Mouse (Mus musculus) forelimb bud, embryonic 11.5 days (tissue): ENCODE data around the gene Camk2g.

Experiments used
- DNase-seq: peaks from one replicate; pipeline ENCODE4 v3.0.0-alpha.2; 2012; ENCODE audit warnings: low read depth, low spot score

The Camk2g gene

GRCm38 (mm10) chr14:20806116-20806840 lies 12.4 kb upstream of the Camk2g start:
- DNase-seq = no peak

DNA sequence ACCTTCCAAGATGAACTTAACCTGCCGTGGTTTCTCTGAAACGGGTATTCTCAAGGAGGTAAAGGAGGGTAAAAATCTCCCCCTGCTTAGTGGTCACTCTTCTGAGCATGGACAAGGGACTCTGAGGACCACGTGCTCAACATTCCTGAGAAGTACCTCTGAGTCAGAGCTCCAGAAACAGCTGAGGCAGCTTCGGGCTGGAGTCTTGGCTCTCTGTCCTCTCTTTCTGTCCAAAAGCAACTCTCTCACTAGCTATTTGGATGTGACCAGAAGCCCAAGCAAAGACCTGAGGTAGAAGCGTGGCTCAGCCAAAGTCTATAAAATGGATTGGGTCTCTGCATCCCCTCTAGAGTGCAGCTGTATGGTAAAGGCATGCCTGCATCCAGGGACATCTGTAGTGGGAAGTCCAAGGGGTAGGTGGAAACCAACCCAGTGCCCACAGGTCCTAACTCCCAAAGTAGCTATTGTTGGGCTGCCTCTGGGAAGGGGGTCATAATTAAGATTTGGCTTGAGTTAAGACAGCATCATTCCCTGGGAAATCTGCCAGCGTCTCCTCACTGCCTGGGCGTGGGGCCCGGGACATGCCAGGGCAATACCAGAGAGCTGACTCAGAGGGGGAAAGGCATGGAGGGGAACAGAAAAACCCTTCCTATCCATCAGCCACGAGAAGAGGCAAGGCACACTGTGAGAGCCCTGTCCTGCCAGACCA lies 11.2 kb upstream of the Camk2g start:
- no peak for DNase-seq

DNA sequence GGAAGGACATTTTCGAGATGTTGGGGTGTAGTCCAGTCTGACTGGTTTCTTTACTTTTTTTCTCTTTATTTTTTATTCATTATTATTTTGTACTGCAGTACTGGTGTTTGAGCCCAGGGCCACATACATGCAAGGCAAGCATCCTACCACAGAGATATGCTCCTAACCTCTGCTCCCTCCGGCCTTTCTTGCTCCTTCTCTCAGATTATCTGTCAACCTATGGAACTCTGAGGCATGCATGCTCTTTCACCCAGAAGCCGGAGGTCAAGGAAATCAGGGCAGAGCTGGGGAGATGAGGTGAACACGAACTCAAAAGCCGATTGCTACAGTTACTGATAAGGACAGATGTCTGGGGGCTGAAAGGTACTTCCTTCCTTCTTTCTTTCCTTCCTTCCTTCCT lies 10.6 kb upstream of the Camk2g start:
- DNase-seq = no peak

GRCm38 (mm10) chr14:20803606-20803938 lies 9.7 kb upstream of the Camk2g start:
- peak; percentile 84 for DNase-seq

DNA sequence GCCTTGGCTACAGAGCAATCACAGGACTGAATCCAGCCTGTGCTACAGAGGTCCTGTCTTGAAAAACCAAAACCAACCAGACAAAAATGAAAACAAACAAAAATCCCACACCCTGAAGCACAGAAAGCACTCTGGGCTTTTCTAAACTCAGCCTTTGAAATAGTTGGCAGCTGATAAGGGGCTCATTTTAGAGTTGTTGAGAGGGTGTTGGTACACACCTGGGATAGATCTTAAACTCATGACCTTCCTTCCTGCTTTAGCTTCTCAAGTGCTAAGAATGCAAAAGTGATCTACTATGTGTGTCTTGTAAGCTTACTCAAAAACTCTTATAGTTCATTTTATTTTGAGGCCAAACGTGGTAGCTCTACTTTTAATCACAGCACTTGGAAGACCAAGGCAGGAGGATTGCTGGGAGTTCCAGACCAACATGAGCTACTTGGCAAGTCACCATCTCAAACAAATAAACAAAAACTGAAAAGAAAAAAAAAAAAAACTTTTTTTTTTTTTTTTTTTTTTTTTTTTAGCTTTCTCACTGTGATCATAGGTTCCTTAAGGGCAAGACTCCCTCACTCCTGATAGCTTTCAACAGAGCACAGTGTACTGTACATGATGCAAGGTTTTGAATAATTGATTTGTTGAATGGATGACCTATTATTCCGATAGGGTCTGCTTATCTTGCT lies 9.2 kb upstream of the Camk2g start:
- DNase-seq = no peak

DNA sequence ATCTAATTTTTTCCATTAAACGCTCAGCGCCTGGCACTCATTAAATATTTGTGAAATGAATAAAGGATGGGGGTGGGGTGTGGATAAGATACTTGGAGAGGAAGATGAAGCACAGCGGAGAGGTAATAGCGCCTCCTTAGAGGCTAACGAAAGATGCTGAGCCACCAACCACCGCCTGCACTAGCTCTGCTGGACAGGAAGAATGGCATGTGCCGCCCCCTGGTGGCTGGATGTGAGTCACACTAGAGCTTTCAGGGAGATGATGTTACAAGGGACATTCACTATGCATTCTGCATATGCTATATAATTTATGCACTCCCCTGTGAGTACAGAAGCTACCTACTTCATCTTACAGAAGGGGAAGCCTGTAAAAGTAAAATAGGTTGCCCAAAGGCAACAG lies 4.9 kb upstream of the Camk2g start:
- peak; percentile 76 for DNase-seq

DNA sequence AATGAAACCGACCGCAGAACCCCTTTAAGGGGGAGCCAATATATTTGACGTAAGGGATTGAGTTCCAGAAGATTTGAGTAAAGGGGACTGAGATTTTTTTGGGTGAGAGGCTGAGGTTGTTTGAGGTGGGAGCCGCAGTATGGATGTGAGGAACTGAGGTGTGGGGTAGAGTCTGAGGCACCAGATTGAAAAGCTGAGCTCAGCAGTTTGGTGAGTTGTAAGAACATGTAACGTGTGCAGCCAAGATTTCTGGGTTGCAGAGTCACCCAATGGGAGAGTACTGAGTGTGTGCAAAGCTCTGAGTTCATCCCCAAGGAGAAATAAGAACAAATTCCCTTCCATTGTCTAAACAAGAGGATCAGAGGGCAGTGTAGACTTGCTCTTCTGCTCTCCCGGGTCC lies 4.4 kb upstream of the Camk2g start:
- no peak for DNase-seq

GRCm38 (mm10) chr14:20796643-20797042 lies 2.8 kb upstream of the Camk2g start:
- no peak for DNase-seq

DNA sequence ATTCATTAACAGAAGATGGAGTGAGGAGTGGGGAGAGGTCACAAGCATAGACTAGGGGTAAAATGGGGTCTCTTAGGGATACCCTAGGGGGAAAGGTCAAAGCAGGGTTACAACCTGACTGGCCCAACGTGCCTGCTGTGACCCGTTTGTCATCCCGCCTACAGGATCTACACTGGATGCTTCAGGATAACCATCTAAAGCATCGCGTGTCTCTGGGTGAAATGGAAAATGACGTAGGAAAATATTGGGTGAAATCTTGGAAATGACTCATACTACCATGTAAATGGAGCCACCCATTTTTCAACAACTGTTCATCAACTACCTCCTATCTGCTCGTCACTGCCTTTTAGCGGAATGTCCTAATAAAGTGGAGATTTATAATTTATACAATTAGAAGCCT lies 2.3 kb upstream of the Camk2g start:
- no peak for DNase-seq

- no peak for DNase-seq
Measured at GRCm38 (mm10) chr14:20795423-20796152, 1.7 kb upstream of the Camk2g start.

- no peak for DNase-seq
Measured at GRCm38 (mm10) chr14:20794589-20794988, 701 bp upstream of the Camk2g start.

DNA sequence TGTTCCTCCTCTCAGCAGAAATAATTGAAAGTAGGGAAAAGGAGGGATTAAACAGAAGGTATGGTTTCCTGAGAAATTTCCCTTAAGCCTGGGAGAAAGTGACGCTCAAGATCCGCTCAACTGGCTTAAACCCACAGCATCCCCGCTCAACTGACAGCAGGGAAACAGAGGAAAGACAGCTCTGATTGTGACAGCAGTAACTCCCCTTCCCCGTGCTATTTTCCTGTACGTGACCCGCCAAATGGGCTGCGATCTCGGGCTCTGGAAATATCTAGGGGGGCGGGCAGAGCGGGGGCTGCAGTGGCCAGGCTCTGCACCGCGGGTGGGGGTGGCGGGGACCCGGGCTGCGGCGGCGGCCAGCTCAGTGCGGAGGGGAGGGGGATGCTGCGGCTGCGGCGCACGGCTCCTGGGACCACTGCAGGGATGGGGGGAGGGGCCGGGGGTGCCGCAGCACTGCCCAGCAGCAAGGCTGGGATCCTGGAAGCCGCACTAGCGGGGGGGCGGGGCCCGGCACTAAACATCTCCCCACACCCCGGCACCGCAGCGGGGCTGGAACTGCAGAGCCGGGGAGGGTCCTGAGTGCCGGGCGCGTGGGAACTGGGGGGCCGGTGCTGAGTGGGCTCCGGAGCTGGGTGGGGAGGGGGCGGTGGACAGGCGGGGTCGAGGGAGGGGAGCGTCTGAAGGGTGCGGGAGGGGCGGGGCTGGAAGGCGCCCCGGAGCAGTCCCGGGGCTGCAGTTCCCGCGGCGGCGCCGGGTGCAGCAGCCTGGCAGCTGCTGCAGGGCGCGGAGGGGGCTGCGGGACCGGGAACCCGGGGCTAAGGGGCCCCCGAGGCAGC lies 748 bp downstream of the Camk2g start:
- peak; percentile 45 for DNase-seq

DNA sequence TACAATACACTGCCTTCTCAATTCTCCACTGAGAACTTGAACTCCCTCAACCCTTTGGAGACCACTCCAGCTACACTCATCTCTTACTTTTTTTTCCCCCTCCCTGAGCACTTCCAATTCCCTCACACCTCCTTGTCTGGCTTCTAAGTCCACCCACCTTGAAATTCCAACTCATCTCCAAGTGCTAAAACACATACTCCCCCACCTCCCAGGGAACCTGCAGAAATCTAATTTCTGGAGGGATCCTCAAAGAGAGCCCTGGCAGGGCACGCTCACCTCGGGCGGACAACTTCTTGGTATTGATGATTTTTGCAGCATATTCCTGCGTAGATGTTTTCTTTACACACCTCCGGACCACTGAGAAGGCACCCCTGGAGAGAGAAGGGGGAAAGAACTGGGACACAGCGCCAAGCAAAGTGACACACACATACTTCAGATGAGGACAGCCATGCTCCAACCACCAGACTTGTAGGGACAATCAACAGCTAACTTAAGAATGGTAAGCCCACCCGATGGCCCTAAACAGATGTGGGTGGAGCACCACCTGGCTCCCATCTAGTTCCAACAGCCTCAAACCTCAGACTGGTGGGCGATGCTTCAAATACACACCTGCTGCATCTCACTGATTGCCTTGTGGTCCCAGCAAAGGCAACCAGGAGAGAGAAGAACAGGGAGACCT lies 1.5 kb downstream of the Camk2g start:
- no peak for DNase-seq

DNA sequence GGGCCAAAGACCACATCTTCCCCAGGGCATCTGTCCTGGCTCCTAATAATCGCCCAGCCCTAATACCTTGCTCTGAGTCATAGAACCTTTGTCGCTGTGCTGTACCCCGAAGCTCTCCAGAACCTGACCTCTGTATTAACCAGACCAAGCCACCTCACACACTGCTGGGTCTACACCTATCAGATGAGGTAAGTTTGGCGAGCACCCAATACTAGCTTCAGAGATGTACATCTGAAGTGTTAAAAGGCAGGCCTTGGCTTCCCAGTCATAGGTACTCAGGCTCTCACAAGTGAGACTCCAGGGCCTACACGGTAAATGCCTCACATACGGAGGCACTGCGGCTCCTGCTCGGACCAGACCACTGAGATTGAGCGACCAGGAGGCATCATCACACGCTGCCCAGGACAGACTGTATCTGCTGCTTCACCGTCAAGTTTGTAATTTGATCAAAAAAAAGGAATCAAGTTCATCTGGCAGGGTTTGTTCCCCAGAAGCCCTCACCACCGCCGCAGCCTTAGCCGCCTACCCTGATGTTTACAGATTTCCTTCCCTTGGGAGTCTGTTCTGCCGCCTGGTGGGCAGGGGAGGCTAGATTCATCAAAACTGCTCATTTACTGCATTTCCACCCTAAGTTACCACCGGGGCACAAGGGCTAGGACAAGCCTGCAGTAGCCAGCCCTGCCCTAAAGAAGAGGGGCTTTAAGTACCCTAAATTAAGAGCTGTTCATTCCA lies 2.2 kb downstream of the Camk2g start:
- no peak for DNase-seq

DNA sequence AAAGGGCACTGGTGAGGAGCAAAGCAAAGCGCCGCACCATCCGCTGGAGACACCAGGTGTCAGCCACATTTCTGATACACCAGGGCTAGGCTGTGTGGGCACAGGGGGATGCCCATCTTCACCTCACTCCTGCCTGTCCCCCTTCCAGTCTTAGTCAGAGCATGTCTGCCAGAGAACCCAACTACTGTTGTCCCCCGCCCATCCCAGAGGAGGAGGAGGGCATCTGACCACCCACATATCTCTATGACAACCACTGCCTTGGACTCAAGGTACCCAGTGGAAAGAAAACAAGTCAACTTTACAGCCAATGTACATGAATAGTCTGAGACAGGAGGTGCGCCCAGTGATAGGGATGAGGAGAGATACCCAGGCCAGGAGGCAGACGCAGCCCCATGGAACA lies 2.9 kb downstream of the Camk2g start:
- no peak for DNase-seq

DNA sequence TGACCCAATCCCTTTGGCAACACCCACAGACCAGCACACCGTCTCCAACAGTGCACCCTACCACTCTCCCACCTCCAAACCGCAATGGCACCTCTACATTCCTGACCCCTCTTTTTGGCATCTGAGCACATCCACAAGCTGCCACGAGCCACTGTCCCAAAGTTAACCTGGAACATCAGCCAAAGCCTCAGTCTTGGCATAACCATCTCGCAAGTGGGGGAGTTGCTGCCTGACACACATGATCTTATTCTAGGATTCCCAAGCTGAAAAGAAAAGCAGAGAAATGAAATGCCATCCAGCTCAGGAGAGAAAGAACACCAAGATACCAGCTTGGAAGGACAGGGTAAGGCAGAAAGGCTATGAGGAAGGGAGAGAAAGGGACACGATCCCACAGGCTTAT lies 3.4 kb downstream of the Camk2g start:
- no peak for DNase-seq

DNA sequence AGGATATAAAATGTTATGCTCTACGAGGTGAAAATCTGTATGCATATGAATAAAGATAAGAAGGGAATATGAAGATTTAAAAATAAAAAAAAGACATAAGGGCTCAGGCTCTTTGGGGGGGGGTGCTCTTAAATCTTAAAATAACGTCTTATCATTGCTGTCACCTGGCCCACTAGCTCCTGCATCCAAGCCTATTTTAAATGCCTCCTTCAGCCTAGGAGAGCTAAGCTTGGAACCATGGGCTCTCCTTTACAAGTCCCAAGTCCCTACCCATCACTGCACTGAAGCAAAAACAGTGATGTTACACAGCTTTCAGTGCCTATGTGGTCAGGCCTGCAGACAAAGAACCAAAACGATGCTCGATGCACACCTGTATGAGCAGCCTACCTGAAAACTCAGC lies 4.3 kb downstream of the Camk2g start:
- DNase-seq = no peak

GRCm38 (mm10) chr14:20788151-20788550 lies 5.7 kb downstream of the Camk2g start:
- DNase-seq = no peak

DNA sequence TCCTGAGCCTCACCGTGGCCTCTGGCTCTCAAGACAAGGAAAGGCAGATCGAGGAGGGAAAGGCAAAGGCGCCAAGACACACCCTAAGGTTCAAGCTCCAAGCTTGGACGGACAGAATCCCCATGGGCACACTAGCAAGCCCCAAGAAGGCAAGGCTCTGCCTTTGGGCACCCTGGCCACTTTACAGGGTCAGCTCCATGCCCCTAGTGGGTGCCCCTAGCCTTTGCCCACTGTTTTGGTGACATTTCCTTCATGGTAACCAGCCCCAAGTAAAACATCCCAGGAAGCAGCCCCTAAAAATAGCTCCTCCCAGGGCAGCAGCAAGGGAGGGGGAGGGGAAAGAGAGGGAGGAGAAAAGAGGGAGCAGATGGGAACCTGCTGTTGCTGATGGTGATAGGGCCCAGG lies 7.3 kb downstream of the Camk2g start:
- no peak for DNase-seq

DNA sequence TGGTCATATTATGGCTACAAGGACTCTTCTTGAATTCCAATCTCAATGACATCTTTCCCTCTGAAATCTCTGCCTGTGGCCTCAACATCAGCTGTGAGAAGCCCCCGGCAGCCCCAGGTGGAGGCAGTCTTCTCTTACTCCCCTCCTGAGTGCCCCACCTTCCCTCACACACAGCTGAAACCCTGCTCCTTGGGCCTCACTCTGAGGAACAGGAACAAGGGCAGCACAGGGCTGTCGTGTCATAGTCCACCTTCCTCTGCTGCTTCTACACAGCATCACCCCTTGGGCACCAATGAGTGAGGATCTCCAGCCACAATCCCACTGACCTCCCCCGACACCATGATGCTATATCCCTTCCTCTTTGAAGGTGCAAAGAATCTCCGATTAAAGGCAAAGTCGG lies 7.9 kb downstream of the Camk2g start:
- DNase-seq = no peak
